ENCODE assay signal across 8 mouse cellular contexts in genomic region chr7:120843037-120843621, GRCm38 (mm10). TPM values are rescaled to one million over a fixed set of nuclear protein-coding genes. Genes with fewer than 3 reads are reported as not detected.
DNase-seq lines count a peak whose midpoint lies in the region; ATAC-seq lines count a peak whose summit lies in the region.

No protein-coding gene starts in this region.

- H3K9ac ChIP-seq in hindbrain, embryonic 11.5 days (ENCODE audit: low read depth, low read length): peak overlapping the region; percentile 84

- peak; percentile 81 for ATAC-seq in hindbrain, embryonic 11.5 days (ENCODE audit: low FRiP score)

- no peaks in the 10 kb centered on the region for H3K27me3 ChIP-seq in hindbrain, embryonic 11.5 days (ENCODE audit: control insufficient read depth, insufficient read depth, low read length)

- peak overlapping the region; percentile 67 for H3K4me3 ChIP-seq in hindbrain, embryonic 11.5 days (ENCODE audit: low read depth, low read length)

- WGBS in hindbrain, embryonic 11.5 days: under 1% methylated on average over 39 of the region's 40 CpGs

- peak; percentile 90 for DNase-seq in Muller cell, postnatal 12 days (ENCODE audit: inconsistent ontology term)
- peak; percentile 91 for DNase-seq in cerebellum, adult 9-11 months
- peak; percentile 80 to 91 for DNase-seq in frontal cortex, adult 2 months (ENCODE audit: extremely low spot score in 1 of 2, low spot score in 1 of 2)
- peak; percentile 82 for DNase-seq in hindbrain, embryonic 11.5 days (ENCODE audit: low spot score)
- DNase-seq in layer of hippocampus, postnatal 14 days (ENCODE audit: low spot score in 2 of 2): peak; percentile 89 to 94
- DNase-seq in lung, postnatal 10 days: peak; percentile 93
- peak; percentile 64 for DNase-seq in retina, embryonic 14.5 days (ENCODE audit: low spot score)
- peak; percentile 81 to 85 for DNase-seq in thymus, postnatal 36 days

- H3K36me3 ChIP-seq in hindbrain, embryonic 11.5 days (ENCODE audit: control insufficient read depth, insufficient read depth, low read length): no peaks in the 10 kb centered on the region

- H3K4me1 ChIP-seq in hindbrain, embryonic 11.5 days (replicated peaks; ENCODE audit: control insufficient read depth, insufficient read depth, low read length): 0 out of 2 replicates have a peak, but pooled peaks cover 2% of the 10 kb centered on the region

- peak overlapping the region; percentile 85 for H3K27ac ChIP-seq in hindbrain, embryonic 11.5 days (ENCODE audit: low read depth, low read length)

- H3K9me3 ChIP-seq in hindbrain, embryonic 11.5 days (ENCODE audit: control insufficient read depth, low read length): no peaks in the 10 kb centered on the region

- peak overlapping the region; percentile 94 for H3K4me2 ChIP-seq in hindbrain, embryonic 11.5 days (replicated peaks; ENCODE audit: low read depth, low read length)

RNA-seq across cellular contexts. Expression of gene Eef2k, which starts 0.5 kb away (rescaled TPM):
- polyA plus RNA-seq in frontal cortex, adult 2 months (2012; rRNA removed): 30.5 and 35.3 TPM in 2 replicates
- 8.5 and 10.2 TPM in 2 replicates for polyA plus RNA-seq in hindbrain, embryonic 11.5 days (2014; fragmentation: Nextera tagmentation; extraction: Ambion mirVana)
- total RNA-seq in layer of hippocampus, postnatal 14 days (2021): 10 to 100 TPM; 35.5 to 38.1 TPM

RNA-seq across cellular contexts. Expression of gene Gm5737, which starts 31.0 kb away (rescaled TPM):
- not detected in 2 replicates for polyA plus RNA-seq in frontal cortex, adult 2 months (2012; rRNA removed)
- not detected in 2 replicates for polyA plus RNA-seq in hindbrain, embryonic 11.5 days (2014; fragmentation: Nextera tagmentation; extraction: Ambion mirVana)
- not detected for total RNA-seq in layer of hippocampus, postnatal 14 days (2021)

Comparison
In these comparisons a context has a peak if more than half of its experiments do, and no peak if none do; other contexts are left out.
1. Peak in every context shown above with its lines: DNase-seq, ATAC-seq, H3K4me3 ChIP-seq and H3K27ac ChIP-seq.